Mouse (Mus musculus) B cell, adult 2 months (primary cell): ENCODE results near the gene Pnmt.

Experiments used
- DNase-seq, 2 experiments: peaks; one replicate each; pipeline ENCODE4 v3.0.0; 2022

The Pnmt gene

DNA sequence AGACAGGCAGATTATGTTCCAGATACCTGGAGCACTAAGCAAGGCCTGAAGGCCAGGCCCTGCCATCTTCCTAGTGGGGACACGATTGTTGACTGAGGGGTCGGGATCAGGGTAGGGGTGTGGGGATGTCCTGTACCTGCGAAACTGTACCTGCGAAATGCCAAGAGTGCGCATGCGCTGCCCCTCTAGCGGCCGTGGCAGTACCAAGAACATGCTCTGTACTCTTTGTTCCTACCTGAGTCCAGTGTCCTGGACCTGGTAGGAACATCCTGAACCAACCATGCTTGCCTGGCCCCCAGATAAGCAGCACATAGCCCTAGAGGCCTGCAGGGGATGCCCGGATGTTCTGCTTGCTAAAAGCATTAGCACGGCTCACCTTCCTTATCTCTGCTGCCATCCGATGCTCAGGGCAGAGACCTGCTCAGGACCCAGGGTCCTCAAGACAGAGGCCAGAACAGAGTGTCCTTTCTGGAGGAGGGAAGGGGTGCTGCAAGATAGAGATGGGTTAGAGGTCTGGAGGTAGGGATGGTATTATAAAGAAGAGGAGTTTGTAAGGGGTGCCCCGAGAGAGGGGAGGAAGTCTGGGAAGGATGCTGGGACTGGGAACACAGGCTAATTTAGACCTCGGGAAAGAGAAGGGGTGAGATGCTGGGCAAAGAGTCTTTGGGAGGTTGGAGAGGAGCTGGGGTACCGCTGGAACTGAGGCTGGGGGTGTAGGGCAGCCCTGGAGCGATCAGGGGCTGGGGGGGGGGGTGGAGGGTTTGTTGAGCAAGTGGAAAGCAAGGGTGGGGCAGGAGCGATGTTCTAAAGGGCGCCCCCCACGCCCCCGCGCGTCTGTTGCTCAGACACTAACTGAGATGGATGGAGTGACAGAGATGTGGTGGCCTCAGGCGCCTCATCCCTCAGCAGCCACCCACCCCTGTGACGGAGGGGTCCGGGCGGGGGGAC lies at the start of gene Pnmt:
Gene Pnmt, plus strand, starts transcription at position 813 of the 948 bp plus-strand sequence.
- DNase-seq, result no peak

DNA sequence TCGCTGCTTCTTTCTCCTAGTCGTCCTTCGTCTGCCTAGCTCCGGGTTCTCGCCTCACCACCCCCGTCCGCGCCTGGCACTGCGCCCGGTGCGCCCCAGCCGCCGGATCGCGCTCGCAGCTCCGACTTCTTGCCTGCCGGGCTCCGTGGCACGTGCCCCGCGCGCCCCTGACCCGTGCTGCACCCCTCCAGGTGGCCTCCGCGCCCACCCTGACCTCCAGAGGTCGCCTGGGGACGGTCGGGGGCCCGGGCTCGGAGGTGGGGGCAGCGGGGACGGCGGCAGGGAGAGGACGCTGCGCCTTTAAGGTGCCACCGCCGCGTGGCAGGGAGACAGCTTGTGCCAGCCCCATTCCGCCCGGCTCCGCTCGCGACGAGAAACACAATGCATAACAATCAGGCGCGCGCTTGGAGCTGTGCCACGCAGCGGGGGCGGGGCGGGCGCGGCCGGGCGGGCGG lies 47.7 kb upstream of the Pnmt start:
- peak; percentile 51 to 58 for DNase-seq

DNA sequence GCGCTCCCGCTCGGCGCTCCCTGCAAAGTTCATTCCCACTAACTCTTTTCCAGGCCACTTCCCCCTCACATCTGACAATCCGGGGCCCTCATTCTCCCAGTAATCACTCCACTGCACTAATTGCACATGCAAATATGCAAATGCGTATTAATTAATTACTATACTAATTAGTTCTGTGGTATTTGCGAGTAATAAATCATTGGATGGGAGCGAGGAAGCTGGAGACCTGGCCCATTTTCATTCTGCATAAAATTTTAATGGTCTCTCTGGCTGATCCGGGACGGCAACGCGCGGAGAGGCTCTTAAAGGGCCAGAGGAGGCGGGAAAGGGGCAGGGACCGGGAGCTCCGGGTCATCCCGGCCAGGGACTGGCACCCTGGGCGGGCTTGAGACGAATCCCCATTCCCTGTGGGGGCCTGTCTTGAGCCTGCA lies 47.2 kb upstream of the Pnmt start:
- DNase-seq, result no peak

DNA sequence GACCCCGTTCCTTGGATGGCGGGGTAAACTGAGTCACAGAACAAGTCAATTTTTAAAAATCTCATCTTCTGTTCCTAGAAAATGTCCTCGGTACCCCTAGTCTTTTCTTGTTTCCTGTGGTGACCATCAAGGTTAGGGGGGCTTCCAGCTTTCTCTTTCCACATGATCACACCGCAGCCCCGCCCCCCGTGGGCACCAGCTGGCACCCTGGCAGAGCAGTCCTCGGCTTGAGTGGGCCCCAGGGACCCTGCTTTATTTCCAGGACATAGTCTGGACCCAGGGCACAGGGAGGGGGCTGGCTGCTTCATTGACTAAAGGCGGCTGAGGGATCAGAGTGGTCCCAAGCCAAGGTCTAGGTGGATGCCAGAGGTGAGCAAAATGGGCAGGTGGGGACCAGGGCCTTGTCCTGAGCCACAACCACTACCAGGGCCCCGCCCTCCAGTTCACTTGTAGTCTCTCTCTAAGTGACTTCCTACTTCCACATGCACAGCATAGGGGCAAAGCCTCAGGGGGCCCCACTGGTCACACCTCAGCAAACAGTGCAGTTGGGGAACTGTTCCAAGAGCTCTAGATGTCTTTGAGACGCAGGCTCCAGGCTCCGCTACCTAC lies 46.5 kb upstream of the Pnmt start:
- peak; percentile 65 to 71 for DNase-seq

DNA sequence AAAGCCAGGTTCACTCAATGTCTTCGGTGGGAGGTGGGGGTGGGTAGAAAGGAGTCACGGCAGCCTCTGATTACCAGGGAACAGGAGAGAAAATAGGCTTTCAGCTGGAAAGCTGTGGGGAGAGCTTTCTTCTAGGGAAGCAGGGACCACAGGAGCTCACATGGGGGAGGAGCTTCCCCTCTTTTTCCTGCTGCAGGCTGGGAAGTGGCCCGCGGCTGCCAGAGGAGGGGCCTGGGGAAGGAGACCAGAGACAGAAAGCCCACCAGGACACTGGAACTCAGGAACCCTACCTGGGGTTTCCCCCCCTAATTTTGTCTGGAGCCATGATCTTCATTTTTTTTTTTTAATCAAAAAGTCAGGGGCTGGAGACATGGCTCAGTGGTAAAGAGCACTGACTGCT lies 45.7 kb upstream of the Pnmt start:
- no peak for DNase-seq

DNA sequence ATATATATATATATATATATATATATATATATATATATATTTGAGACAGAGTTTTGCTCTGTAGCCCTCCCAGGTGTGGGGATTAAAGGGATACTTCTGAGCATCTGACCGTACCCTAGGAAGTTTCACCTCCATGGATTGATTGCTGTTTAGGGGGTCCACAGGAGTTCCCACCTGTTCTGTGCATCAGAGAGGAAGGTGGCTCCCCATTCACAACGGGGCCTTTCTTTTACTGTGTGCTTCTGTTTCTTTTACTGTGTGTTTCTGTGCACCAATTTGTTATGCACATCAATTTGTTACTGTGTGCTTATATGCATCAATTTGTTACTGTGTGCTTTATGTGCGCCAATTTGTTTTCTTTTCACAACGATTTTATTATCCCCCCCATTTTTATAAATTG lies 45.1 kb upstream of the Pnmt start:
- no peak for DNase-seq

DNA sequence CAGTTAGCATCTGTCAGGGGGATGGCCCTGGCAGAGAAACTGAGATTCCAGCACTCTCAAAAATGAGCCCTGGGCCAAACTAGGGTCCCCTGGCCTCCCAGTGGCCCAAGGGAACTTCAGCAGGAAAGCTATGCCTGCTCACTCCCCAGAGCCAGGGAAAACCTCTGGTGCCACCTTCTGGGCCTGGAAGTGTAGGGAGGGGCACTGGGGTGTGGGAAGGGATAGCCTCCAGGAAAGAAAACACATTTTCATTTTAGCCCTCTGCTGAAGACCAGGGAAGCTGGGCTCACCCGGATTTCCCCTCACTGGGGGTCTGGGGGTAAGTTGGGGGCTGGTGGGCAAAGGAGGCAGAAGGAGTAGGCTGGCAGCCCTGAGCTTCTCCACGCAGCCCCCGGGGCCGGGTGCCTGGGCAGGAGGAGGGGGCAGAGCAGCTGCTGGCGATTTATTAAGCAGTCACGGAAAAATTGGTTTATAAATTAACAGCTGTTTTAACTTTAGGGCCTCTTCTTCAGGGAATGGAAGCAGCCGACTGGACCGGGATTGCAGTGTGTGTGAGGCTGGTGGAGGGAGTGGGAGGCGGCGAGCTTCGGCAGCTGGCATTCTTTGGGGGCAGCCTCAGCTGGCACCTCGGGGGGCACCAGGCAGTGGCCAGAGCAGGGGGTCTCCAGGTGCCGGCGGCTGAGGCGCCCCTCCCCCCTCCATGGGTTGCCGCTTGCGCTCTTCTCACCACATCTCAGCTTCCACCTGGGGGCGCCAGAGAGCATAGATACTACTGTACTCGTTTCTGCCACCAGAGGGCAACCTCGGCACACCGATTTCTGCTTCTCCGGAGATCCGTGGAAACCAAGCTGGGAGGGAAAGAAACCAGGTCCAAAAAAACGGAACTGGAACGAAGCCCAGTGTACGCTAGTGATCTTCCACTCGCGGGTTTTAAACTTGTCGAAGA lies 44.0 kb upstream of the Pnmt start:
- DNase-seq, result peak; percentile 97

DNA sequence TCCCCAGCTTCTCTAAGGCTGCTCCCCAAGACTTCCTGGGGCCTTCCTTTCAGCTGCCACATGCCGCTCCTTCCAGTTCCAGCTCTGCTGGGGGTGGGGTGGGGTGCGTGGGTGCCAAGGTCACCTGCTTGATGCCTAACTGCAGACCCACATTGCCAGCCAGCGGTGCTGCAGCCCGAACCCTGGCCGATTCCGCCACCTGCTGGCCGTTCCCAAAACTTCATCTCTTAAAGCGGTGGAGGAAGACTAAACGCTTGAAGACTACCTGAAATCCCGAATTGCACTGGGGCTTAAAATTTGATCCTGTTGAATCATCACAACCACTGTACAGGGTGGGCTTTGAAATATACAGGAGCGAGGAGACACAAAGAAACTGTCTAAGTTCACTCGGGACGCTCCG lies 41.0 kb upstream of the Pnmt start:
- peak; percentile 81 to 82 for DNase-seq

DNA sequence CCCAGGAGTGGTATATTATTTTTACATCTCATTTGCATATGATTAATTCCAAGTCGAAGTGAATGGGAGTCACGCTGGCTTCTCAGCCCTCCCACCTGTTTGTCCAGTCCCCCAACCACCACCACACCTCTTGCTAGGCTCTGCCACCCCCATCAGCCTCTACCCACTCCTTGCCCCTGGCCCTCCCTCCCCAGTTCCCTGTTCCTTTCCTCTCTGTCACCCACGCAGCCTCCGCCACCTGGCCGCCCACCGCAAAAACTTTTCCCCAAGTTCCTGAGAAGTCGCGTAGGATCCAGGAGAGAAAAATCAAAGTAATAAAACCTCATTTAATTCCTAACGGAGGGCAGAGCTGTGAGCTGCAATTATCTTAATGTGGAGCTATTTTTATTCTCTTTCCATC lies 40.1 kb upstream of the Pnmt start:
- DNase-seq, result no peak

DNA sequence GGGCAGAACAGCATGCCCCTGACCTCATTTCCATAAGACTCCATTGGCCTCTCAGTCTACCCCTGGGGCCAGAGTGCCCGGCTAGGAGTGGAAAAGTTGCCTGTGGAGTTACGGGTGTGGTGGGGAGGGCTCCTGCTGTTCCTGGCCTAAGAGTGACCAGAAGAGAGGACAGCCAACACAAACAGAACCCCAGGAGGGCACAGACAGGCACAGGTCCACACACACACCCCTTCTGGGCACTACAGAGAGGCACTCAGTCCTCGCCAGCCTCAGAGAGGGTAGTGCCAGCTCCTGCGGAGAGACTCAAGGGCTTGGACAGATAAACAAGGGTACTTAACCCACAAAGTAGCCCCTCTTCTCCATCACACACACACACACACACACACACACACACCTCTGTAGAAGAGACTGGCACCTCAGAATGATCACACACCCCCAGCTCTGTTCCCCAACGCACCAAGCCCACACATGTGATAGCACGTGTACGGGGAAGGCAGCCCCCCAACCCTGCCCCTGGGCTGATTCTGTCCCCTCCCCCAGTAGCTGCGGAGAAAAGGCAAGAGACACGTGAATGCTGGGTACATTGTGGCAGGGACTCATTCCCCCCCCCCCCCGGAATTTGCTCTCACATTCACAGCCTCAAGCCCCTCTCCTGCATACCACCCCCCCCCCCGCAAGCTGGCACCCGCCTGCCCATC lies 38.7 kb upstream of the Pnmt start:
- peak in 1 of 2 experiments; percentile 16 for DNase-seq

DNA sequence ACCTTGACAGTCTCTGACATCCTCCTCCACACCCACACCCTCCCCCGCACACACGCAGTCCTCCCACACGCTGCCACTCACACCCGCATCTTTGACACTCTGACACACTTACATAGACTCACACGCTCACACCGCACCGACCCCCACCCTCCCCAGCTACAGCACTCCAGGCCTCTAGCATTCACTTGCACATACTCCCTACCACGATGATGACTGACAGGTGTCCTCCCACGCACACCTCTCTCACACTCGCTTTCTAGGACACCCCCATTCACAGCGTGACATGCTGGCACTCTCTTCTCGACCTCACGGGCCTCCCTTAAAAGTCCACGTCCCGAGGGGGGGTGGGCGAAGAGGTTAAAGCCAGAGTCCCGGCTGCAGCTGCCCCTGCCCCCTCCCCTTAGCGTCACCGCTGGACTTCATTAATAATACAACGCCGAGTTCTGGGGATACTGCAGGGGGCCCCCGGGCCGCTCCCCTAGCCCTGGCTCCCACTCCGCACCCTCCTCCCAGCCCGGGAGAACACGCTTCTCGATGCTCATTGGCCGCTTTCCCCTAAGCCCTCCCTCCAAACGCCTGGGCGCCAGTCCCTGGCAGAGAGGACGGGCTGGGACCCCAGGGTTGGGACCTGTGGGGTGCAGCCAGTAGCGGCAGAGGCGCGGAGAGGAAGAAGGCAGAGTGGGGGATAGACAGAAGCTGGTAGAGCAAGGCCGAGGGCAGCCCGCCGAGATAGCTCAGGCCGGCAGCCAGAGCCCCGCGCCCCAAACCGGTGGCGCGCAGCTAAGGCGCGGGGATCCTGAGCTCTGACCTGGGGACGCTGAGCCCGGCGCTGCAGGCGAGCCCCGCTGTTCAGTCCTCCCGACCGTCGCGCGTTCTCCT lies 37.9 kb upstream of the Pnmt start, which contains the start of gene Ppp1r1b:
Gene Ppp1r1b, plus strand, starts transcription at position 322 of the 879 bp plus-strand sequence.
- DNase-seq, result peak; percentile 58 to 61

DNA sequence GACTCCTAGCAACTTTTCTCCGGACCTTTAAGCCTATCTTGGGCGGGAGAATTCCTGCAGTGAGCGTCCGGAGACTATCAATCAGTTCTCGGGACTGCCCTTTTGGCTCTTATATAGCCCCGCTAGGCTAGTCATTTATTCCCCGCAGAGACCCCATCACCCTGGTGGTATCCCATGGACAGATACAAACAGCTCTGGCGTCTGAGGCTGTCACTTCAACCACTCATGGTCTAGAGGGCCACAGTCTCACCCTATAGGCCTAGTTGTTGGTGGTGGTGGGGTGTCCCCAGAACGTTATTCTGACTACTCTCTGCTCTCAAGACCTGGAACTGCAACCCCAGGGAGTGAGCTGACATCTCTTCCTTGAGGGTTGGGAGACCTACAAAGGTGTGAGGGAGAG lies 36.9 kb upstream of the Pnmt start:
- DNase-seq, result no peak

DNA sequence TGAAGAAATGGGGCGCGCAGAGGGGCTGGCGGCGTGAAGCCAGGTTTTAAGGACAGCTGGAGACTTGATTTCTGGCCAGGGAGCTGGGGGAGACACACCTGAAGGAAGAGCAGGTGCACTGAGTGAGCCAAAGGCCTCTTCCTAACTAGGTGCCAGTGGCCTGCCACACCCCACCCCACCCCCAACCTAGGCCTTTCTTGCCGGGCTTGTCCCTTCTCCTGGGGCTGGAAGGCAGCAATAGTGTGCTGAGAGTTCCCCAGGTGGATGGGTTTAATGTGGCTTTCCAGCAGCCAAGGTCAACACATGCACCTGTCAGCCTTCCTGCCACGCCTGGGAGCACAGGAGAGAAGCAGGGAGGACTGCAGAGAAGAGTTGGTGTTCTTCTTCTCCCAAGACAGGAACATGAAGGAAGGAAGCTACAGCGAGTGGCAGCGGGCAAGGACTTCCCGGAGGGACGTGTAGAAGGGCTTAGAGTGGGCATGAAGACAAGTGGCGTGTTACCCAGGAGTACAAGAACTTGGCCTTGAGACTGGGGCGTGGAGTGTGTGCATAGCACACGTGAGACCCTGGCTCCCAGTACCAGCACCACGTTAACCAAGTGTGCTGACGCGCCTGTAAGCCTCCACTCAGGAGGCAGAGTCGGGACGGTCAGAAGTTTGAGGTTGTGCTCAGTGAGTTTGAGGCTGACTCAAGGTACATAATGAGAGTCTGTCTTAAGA lies 33.8 kb upstream of the Pnmt start:
- no peak for DNase-seq

DNA sequence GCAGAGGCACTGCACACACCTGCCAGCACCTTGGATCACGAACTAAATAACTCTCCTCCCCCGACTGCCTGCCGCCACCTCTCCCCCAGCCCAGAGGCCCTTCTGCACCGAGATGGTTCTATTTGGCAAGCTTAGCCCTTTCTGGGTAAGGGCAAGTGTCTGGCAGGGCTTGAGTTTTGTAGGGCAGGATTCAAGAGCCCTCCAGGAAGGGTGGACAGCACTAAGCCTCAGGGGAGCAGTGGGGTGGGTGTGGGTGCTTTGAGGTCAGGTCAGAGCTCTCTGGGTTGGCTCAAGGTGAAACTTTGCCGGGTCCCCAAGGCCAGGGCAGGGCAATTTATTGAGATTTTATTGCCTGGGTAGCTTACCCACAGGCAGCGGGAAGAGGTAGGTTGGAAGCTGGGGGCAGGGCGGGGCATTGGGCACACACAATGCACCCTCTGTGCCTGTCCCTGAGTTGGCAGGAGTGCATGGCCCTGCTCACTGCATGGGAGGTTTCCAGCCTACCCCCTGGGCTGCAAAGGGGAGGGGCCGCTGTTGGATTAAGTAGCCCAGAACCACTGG lies 32.5 kb upstream of the Pnmt start:
- no peak for DNase-seq

DNA sequence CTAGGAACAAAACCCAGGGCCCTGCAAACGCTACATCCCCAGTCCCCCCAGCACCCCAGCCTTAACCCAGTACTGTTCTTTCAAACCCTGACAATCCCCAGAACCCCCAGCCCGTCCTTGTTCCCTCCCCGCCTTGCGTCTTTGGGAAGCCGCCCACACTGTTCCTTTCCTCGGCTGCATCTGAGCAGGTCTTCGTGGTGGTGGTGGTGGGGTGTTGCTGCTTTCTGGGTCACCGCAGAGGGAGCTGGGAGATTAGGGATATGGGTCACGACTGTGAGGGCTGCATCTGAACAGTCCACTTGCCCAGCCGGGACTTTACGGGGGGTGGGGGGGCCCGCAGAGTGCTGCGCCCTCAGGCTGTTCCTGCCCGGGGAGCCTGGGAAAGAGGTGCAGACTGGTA lies 31.8 kb upstream of the Pnmt start:
- DNase-seq, result no peak

DNA sequence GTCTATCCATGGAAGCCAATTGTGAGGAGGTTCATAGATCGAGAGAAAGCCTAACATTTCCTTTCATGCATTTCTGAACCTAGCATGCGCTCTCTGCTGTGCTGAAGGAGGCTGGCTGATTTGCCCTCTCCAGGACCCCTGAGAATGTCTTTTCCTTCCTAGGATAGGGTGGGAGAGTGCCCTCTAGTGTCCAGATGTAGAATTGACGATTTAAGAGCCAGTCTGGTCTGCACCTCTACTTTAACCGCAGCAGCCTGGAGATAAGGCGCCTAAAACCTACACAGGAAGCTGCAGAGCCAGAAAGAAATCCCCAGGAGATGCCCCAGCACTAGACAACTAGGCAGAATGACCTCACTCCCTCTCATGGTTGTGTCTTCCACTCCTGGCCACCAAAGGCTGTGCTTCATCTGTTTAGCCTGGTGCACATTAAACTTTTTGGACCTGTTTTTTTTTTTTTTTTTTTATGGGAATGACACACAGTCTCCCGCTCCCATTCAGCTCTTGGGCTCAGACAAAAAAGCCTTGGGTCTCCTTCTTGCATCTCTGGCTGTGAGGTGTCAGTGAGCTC lies 30.4 kb upstream of the Pnmt start:
- DNase-seq, result peak; percentile 70 to 72

DNA sequence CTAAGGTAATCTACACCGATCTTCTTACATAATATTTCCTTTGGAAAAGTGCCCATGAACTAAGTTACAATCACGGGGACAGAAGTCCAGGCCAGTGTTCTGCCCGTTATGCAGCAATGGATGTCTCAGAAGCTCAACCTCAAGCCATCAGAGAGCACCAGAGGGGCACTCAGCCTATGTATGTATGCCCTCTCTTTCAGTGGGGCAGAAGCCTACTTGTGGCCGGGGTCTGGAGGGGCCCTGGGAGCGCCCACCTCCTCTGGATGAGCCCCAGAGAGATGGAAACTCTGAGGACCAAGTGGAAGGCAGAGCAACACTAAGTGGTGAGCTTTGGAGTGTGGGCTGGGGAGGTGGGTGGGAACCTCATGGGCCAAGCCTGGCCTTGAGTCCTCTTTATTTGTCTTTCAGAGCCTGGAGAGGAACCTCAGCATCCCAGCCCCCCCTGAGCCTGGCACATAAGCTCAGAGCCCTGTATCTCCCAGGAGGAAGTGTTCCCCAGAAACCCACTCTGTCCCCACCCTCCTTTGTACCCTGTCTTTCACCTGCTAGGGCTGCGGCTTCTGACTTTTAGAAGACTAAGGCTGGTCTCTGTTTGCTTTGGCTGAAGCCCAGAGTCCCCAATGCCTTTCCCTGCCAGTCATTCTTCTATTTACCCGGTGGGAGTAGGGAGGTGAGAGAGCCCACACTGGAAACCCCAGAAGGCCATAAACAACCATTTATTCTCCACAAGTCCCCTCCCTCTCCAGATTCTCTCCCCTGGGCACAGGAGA lies 29.4 kb upstream of the Pnmt start:
- DNase-seq, result no peak

DNA sequence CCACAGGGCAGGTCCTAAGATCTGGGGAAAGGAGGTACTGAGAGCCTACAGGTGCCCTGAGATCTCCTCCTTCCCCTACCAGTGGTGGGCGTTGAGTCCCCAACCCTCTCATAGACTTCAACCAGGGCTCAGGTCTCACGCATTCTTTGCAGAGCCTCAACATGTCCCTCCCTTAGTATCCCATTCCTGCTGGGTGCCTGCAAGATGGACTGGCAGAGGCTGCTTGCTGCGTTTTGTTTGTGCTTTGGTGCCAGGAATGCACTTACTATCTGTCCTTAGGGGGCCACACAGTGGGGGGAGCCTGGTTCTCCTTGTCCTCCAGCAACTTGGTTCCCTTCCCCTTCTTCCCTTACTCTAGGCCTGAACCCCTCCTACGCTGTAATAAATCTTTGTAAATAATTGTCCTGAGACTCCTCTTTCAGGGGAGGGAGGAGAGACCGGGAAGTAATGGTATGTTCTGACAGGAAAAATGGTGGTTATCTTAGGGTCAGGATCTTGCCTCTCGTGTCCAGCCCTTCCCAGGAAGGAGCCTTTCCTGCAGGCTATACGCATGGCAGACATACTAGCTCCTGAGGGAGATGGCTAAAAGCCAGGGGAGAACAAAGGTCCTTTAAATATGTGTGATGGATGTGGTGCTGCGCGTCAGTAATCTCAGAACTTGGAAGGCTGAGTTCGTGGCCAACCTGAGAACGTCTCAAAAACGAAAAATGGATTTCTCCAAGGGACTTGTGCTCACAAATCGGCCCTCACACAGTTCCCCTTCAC lies 28.7 kb upstream of the Pnmt start:
- no peak for DNase-seq
